13 mouse cellular contexts compared by ENCODE assay signal in genomic region chr5:47240586-47240985, GRCm38 (mm10).
A peak's percentile ranks its signal among the peaks of the same experiment; 100 is the strongest.
DNase-seq lines count a peak whose midpoint lies in the region; ATAC-seq and TF ChIP-seq lines count a peak whose summit lies in the region.
"Had no signal": no experiment of that assay in that cellular context is flagged by ENCODE, and none has a peak within 500 bp of the region (broad histone marks: within the 10 kb centered on the region; RNA-seq: fewer than 3 reads in every experiment).

No protein-coding gene starts in this region.

- no peak for ATAC-seq in intestine, embryonic 16.5 days
- ATAC-seq in forebrain, embryonic 15.5 days (replicated peaks), result no peak
- ATAC-seq: intestine, embryonic 15.5 days had no signal

- WGBS in kidney, adult 2 months, result 58% methylated on average over 7 of the region's 7 CpGs
- WGBS in intestine, embryonic 16.5 days, result 63% methylated on average over 7 of the region's 7 CpGs
- 77% methylated on average over 7 of the region's 7 CpGs for WGBS in forebrain, embryonic 15.5 days

- no peak overlapping the region for H3K9ac ChIP-seq in intestine, embryonic 16.5 days (ENCODE audit: low read depth, low read length)
- H3K9ac ChIP-seq in forebrain, embryonic 15.5 days (replicated peaks), result no peak overlapping the region
- H3K9ac ChIP-seq: embryonic facial prominence, embryonic 12.5 days; intestine, embryonic 15.5 days had no signal

- H3K4me3 ChIP-seq in kidney, adult 2 months (ENCODE audit: insufficient read depth, low read depth, low read length), result no peak overlapping the region
- no peak overlapping the region for H3K4me3 ChIP-seq in intestine, embryonic 16.5 days (ENCODE audit: low read length)
- H3K4me3 ChIP-seq in forebrain, embryonic 15.5 days, result no peak overlapping the region
- H3K4me3 ChIP-seq: embryonic facial prominence, embryonic 12.5 days; intestine, embryonic 15.5 days had no signal

- DNase-seq in kidney, adult 2 months, result peak; percentile 2
- no peak for DNase-seq in kidney, adult 18-20 months
- DNase-seq in urinary bladder, postnatal 14 days (ENCODE audit: low spot score), result peak; percentile 9
- DNase-seq in urinary bladder, adult 18-20 months (ENCODE audit: low spot score in 2 of 2), result no peak
- peak; percentile 51 to 72 for DNase-seq in heart, postnatal 10 days
- no peak for DNase-seq in spleen, postnatal 10 days (ENCODE audit: low spot score in 2 of 2)
- DNase-seq: gastrocnemius, postnatal 10 days; thymus, postnatal 14 days had no signal

- H3K36me3 ChIP-seq in kidney, adult 2 months (ENCODE audit: control insufficient read depth, insufficient read depth, low read length), result no peaks in the 10 kb centered on the region
- no peaks in the 10 kb centered on the region for H3K36me3 ChIP-seq in intestine, embryonic 16.5 days (ENCODE audit: control insufficient read depth, insufficient read depth, low read length)
- no peaks in the 10 kb centered on the region for H3K36me3 ChIP-seq in forebrain, embryonic 15.5 days
- H3K36me3 ChIP-seq: embryonic facial prominence, embryonic 12.5 days; intestine, embryonic 15.5 days had no signal

- no peaks in the 10 kb centered on the region for H3K9me3 ChIP-seq in intestine, embryonic 16.5 days (ENCODE audit: control insufficient read depth, low read length)
- no peaks in the 10 kb centered on the region for H3K9me3 ChIP-seq in forebrain, embryonic 15.5 days
- H3K9me3 ChIP-seq: embryonic facial prominence, embryonic 12.5 days; intestine, embryonic 15.5 days had no signal

- no peak for TF ChIP-seq CTCF in kidney, adult 2 months (conservative IDR thresholded peaks at IDR 0.05; ENCODE audit: insufficient read depth, insufficient read length, low read depth, low read length)

- no peaks in the 10 kb centered on the region for H3K27me3 ChIP-seq in kidney, adult 2 months (replicated peaks; ENCODE audit: control insufficient read depth, insufficient read depth, low read length)
- no peaks in the 10 kb centered on the region for H3K27me3 ChIP-seq in intestine, embryonic 16.5 days (replicated peaks; ENCODE audit: control insufficient read depth, insufficient read depth, low read length)
- H3K27me3 ChIP-seq in forebrain, embryonic 15.5 days, result no peaks in the 10 kb centered on the region
- H3K27me3 ChIP-seq: embryonic facial prominence, embryonic 12.5 days; intestine, embryonic 15.5 days had no signal

- no peaks in the 10 kb centered on the region for H3K4me1 ChIP-seq in kidney, adult 2 months (ENCODE audit: control insufficient read depth, insufficient read depth, low read length)
- H3K4me1 ChIP-seq in intestine, embryonic 16.5 days (ENCODE audit: control insufficient read depth, insufficient read depth, low read length), result no peaks in the 10 kb centered on the region
- H3K4me1 ChIP-seq in forebrain, embryonic 15.5 days, result peaks cover 3% of the 10 kb centered on the region; the same call in 1 of the 2 replicates
- H3K4me1 ChIP-seq: embryonic facial prominence, embryonic 12.5 days; intestine, embryonic 15.5 days had no signal

- no peak for TF ChIP-seq POLR2A in kidney, adult 2 months (IDR thresholded peaks at IDR 0.05; ENCODE audit: low read depth, low read length)

- intact Hi-C loops in heart, postnatal 10 days (cut with DNase I), result no loop called here

- H3K4me2 ChIP-seq in intestine, embryonic 16.5 days (ENCODE audit: low read depth, low read length), result no peak overlapping the region
- no peak overlapping the region for H3K4me2 ChIP-seq in forebrain, embryonic 15.5 days (replicated peaks)
- H3K4me2 ChIP-seq: embryonic facial prominence, embryonic 12.5 days; intestine, embryonic 15.5 days; midbrain, embryonic 11.5 days had no signal

- no peak overlapping the region for H3K27ac ChIP-seq in kidney, adult 2 months (ENCODE audit: insufficient read depth, low read depth, low read length)
- no peak overlapping the region for H3K27ac ChIP-seq in intestine, embryonic 16.5 days (ENCODE audit: low read length)
- no peak overlapping the region for H3K27ac ChIP-seq in forebrain, embryonic 15.5 days (replicated peaks)
- H3K27ac ChIP-seq: embryonic facial prominence, embryonic 12.5 days; intestine, embryonic 15.5 days had no signal

Comparison
In these comparisons a context has a peak if more than half of its experiments do, and no peak if none do; other contexts are left out.
1. DNase-seq: peak in kidney, adult 2 months (single experiment), urinary bladder, postnatal 14 days (single experiment) and heart, postnatal 10 days (2 of 2); none in kidney, adult 18-20 months (single experiment), urinary bladder, adult 18-20 months (0 of 2) and spleen, postnatal 10 days (0 of 2).